Mouse (Mus musculus): ENCODE measurements around the gene Sytl3.
"Not testable (repeated sequence)": the region's sequence is repeated elsewhere in the genome, so short reads cannot be mapped to it uniquely, and the experiment has no call there.

Sytl3 gene

GRCm38 (mm10) chr17:6691596-6691995, 32.7 kb downstream of the Sytl3 start:
- peak; percentile 50 for DNase-seq (ENCODE audit: low read depth, low spot score)

- not testable (repeated sequence) for DNase-seq (ENCODE audit: low read depth, low spot score)
Observed at GRCm38 (mm10) chr17:6695712-6696111, 36.8 kb downstream of the Sytl3 start.

DNA sequence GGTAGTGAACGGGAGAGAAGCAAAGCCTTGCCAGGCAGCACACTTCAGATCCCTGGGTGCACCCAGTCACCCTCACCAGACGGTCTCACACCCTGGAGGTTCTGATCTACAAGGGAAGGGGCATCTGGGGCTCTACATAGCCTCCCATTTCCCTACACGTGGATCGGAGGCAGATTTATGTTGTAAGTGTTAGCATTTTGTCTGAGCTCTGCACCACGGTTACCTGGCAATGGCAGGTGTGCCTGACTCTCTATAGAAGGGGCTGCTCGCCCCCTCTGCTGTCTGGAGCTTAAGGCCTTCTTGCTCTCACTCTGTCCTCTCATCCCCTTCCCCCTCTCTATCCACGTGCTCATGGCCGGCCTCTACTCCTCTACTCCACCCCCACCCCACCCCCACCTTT, 37.6 kb downstream of the Sytl3 start:
- DNase-seq (ENCODE audit: low read depth, low spot score) = peak; percentile 8

DNA sequence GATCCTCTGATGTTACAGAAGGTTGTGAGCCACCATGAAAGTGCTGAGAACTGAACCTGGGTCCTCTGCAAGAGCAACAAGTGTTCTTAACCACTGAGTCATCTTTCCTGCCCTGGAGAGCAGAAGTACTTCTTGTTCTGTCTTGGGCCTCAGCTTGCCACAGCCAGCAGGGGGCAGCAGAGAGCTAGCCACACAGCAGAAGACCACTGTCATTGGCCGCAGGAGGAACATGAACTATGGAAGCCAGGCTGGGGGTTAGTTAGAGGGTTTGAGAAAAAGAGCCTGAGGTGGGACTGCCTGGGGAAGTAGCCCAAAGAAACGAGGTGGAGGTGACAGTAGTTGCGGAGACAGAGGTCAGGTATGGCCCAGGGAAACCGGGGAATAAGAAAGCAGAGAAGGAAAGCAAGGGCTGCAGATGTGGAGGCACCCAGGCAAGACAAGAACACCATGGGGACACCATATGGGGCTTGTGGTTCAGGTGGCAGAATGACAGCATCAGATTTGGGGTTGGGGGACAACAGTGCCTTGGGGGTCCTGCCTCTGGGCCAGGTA, 38.4 kb downstream of the Sytl3 start:
- DNase-seq (ENCODE audit: low read depth, low spot score) = peak; percentile 67

DNA sequence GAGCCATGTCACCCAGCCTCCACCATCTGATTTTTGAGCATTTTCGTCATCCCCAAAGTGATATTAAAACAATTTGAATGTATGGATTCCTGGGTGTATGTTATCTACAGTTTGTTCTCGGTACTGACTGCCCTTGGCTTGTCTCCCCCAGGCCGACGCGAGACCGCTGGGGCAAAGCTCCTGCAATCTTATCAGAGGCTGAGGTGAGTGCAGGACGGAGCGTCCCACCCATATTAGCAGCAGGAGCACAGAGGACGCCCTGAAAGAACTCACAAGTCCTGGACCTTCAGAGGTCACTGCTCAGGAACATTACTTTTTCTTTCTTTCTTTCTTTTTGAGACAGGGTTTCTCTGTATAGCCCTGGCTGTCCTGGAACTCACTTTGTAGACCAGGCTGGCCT, 40.6 kb downstream of the Sytl3 start:
- not testable (repeated sequence) for DNase-seq (ENCODE audit: low read depth, low spot score)

DNA sequence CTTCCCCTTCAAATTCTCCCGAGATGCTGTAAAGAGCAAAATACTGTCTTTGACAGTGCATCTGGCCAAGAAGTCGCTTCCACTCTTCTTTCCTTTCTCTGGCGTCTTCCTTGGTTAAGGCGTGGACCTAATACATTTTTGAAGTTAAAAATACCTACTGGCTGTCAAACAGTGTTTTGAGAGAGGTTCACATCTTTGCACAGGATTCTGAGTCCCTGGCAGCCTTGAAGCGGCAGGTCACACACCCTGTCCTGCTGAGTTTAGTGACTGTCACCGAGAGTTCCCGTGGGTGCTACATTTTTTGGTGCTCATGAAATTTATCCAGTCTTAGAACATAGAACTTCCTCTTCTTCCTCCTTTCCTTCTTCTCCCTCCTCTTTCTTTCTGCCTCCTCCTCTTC, 41.2 kb downstream of the Sytl3 start:
- DNase-seq (ENCODE audit: low read depth, low spot score) = not testable (repeated sequence)

DNA sequence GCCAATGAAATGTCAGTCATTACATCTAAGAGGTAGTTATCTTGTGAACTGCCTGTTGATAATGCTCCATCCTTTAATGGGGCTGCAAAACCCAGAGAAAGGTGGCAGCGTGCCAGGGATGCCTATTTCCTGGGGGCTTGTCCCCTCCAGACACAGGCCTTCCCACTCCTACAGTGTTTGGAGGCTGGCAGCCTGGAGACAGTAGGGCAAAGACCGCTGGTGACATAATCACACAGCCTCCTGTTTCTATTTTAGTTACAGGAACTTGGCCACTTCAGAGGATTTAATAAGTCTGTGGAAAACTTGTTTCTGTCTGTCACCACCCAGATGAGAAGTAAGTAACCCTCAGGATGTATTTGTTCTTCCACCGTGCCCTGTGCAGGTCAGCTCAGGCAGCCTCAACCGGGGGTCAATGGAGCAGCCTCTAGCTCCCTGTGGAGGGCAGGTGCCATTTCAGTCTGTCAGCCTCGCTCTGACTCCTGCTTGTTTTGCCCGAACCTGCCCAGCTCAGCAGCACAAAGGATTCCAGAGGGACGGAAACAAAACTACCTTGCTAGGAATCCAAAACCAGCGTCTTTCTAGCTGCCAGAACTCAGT, 43.8 kb downstream of the Sytl3 start:
- not testable (repeated sequence) for DNase-seq (ENCODE audit: low read depth, low spot score)

- not testable (repeated sequence) for DNase-seq (ENCODE audit: low read depth, low spot score)
Observed at GRCm38 (mm10) chr17:6703381-6704270, 44.7 kb downstream of the Sytl3 start.

DNA sequence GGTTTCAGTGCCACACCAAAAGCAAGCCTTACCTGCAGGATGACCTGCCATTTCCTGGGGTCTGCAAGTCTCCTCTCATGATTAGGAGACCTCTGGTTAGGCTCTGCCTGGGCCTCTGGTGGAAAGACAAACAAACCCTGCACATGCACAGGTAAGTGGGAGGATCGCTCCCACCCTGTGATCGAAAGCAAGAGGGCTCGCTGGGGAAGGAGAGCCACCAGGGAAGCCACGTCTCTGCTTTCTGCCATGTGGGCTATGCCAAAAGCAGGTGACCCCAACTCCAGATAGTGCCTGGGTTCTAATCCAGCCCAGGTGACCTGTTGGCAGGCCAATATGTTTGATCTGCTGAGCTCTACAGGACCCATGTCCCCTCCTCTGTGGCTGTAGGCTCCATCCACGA, 47.6 kb downstream of the Sytl3 start:
- DNase-seq (ENCODE audit: low read depth, low spot score) = not testable (repeated sequence)

DNA sequence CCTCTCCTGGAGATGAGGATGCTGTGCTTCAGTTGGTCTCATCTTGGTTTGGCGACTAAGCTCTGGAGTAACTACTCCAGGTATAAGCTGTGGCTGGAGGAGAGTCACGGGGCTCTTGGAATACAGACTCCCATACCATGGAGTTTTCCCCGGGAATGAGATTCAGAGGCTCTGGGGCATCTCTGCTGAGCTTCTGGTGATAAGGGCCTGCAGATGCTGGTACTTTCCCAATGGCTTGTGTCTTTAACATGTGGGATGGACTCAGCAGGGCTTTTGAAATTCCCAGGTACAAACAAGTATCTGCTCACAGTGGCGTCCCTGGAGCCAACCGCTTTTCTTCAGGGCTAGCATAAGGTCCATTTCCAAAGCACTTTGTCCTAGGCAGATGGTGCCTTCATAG, 48.5 kb downstream of the Sytl3 start:
- DNase-seq (ENCODE audit: low read depth, low spot score) = not testable (repeated sequence)

GRCm38 (mm10) chr17:6708194-6708593, 49.3 kb downstream of the Sytl3 start:
- not testable (repeated sequence) for DNase-seq (ENCODE audit: low read depth, low spot score)

GRCm38 (mm10) chr17:6713483-6713882, 54.6 kb downstream of the Sytl3 start:
- DNase-seq (ENCODE audit: low read depth, low spot score) = not testable (repeated sequence)

DNA sequence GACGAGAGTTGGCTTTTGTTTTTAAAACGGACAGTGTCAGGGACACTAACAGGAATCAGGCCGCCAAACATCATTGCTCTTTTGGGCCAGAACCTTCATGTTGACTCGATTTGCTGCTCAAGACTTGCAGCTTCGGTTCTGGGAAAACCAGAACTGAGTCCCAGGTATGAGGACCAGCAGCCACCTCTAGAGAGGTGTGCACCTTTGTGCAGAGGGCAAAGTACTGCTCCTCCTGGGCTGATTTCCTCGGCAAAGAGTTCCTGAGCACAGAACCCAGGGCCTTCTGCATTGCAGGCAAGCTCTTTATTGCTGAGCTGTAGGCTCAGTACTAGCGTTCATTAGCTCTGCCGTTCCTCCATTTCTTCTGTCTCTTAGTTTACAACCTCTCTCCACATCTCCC, 55.1 kb downstream of the Sytl3 start:
- DNase-seq (ENCODE audit: low read depth, low spot score) = not testable (repeated sequence)

DNA sequence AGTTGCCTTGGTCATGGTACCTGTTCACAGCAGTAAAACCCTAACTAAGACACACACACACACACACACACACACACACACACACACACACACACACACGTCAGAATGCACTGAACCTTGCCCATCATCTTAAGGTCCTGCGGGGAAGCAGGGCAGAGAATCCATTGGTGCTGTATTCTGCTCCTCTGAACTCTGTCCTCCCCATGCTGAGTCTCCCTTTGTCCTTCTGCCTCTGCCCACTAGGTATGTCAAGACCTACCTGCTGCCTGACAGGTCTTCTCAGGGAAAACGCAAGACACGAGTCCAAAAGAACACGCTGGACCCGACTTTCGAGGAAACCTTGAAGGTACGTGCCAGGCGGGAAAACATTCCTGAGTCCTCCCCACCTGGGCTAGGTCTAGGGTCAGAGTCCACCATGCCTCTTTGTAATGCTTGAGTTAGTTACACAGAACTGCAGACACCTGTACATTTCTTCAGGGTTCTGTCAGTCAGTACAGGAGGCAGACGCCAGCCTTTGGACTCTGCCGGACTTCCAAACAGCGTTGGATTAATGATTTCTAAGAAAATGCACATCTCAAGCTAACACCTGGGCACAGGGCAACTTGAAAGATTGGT, 69.2 kb downstream of the Sytl3 start:
- no peak for DNase-seq (ENCODE audit: low read depth, low spot score)

- no peak for DNase-seq (ENCODE audit: low read depth, low spot score)
Observed at GRCm38 (mm10) chr17:6729244-6729742, 70.4 kb downstream of the Sytl3 start.

GRCm38 (mm10) chr17:6731132-6731531, 72.2 kb downstream of the Sytl3 start:
- peak; percentile 1 for DNase-seq (ENCODE audit: low read depth, low spot score)

- peak; percentile 7 for DNase-seq (ENCODE audit: low read depth, low spot score)
Observed at GRCm38 (mm10) chr17:6731634-6732033, 72.7 kb downstream of the Sytl3 start.

DNA sequence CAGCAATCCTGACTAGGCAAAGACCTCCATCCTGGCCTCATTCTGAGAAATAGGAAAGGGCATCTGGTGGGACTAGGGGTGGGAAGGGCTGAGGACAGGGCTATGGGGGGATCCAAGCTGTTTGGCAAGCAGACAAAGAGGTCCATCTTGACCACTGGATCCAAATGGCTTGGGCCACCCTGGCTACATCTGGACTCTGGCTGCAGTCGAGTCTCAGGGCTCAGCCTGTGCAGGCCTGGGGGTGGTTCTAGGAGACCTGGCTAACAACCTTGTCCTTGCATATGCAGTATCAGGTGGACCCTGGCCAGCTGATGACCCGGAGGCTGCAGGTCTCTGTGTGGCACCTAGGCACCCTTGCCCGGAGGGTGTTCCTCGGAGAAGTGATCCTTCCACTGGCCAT, 73.8 kb downstream of the Sytl3 start:
- no peak for DNase-seq (ENCODE audit: low read depth, low spot score)

DNA sequence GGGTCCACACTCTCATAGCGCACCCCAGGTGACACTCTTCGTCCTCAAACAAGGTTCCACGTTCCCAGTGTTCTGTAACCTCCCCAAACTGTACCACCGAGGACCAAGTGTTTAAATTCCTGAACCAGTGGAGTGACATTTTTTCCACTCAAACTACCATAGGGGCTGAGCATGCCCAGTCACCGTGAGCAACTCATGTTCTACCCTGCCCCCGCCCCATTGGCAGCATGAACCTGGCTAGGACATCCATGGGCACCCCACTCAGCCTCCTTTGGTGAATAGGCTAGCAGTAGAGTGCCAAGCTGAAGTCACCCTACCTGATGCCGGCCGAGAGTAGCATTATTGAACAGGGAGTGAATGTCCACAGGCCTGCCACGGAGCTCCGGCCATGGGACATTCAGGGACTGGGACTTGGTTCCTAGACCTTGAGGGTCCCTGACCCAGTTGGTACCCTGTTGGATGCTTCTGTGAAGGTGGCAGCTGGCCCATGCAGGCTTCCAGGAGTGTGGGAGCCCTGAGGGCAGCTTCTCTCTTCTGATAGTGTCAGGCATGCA, 74.5 kb downstream of the Sytl3 start:
- peak; percentile 2 for DNase-seq (ENCODE audit: low read depth, low spot score)

- peak; percentile 7 for DNase-seq (ENCODE audit: low read depth, low spot score)
Observed at GRCm38 (mm10) chr17:6734746-6735441, 76.0 kb downstream of the Sytl3 start.
